Mouse (Mus musculus) heart, embryonic 11.5 days (tissue): Measurements from ENCODE around the gene Hspa8. TPM values are rescaled to one million over a fixed set of nuclear protein-coding genes. Genes with fewer than 3 reads are reported as not detected.

ENCODE experiments used
- ATAC-seq: fragments of 200-750 bp; cut with Nextera tagmentation; replicated peaks from 2 replicates; pipeline ENCODE4 v1.8.0; 2017; ENCODE audit warnings: moderate library complexity; ENCODE audit not compliant: insufficient number of reproducible peaks, low FRiP score, low TSS enrichment
- H3K27ac ChIP-seq: fragments of 300-500 bp; sonication (generic); 2 replicates; pipeline ENCODE4 v1.5.1; 2014; ENCODE audit warnings: mild to moderate bottlenecking, low read depth, low read length
- H3K27me3 ChIP-seq: fragments of 300-500 bp; sonication (generic); 2 replicates; pipeline ENCODE4 v1.6.1; 2014; ENCODE audit warnings: mild to moderate bottlenecking, low read length, mixed read lengths; ENCODE audit not compliant: control insufficient read depth, insufficient read depth
- H3K36me3 ChIP-seq: fragments of 300-500 bp; sonication (generic); 2 replicates; pipeline ENCODE4 v1.6.1; 2014; ENCODE audit warnings: mild to moderate bottlenecking, low read length, moderate library complexity, mixed read lengths; ENCODE audit not compliant: control insufficient read depth, insufficient read depth
- H3K4me1 ChIP-seq: fragments of 300-500 bp; sonication (generic); 2 replicates; pipeline ENCODE4 v1.6.1; 2014; ENCODE audit warnings: low read length; ENCODE audit not compliant: control insufficient read depth, insufficient read depth
- H3K4me2 ChIP-seq: fragments of 300-500 bp; sonication (generic); 2 replicates; pipeline ENCODE4 v1.6.1; 2014; ENCODE audit warnings: mild to moderate bottlenecking, moderate library complexity
- H3K4me3 ChIP-seq: fragments of 300-500 bp; sonication (generic); 2 replicates; pipeline ENCODE4 v1.5.1; 2014; ENCODE audit warnings: low read depth, low read length
- H3K9ac ChIP-seq: fragments of 300-500 bp; sonication (generic); 2 replicates; pipeline ENCODE4 v1.6.1; 2014; ENCODE audit warnings: mild to moderate bottlenecking, low read depth, low read length, moderate library complexity
- H3K9me3 ChIP-seq: fragments of 300-500 bp; sonication (generic); replicated peaks from 2 replicates; pipeline ENCODE4 v1.6.1; 2016; ENCODE audit warnings: low read length; ENCODE audit not compliant: control insufficient read depth
- WGBS: fragments of 180-500 bp; shearing (Covaris S2); extraction: QIAGEN DNeasy Blood & Tissue Kit; methylation state at CpG from one replicate; pipeline ENCODE4 v1.1.7; 2014; ENCODE audit not compliant: insufficient replicate concordance; 5-methylcytosine and 5-hydroxymethylcytosine counted together
- polyA plus RNA-seq: library from polyadenylated mRNA; unstranded; fragments of >200 nt; fragmentation: Nextera tagmentation; extraction: Ambion mirVana; gene quantifications from 2 replicates; pipeline ENCODE4 v1.2.1, GENCODE M21; 2014

Hspa8 gene
- polyA plus RNA-seq, 1 experiment from 2014 or later: 2,531 TPM

DNA sequence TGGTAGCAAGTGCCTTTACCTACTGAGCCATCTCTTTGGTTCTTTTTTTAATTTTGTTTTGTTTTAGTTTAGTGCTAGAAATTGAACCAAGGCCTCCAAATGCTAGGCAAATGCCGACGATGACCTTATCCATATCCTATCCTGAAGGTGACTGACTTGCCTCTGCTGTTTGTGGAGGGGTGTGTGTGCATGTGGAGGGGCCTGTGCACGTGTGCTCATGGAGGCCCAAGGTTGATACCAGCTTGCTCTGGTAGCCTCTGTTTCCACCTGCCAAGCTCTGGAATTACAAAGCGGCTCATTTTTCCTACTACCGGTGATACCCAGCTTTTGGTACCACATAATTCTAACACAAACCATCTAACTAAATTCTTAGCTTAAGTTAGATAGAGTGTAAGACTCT is 7.2 kb upstream of the Hspa8 start:
- H3K9ac ChIP-seq: no peak overlapping the region
- H3K9me3 ChIP-seq: no peaks in the 10 kb centered on the region
- WGBS: 84% methylated on average over 5 of the region's 5 CpGs
- H3K27me3 ChIP-seq: no peaks in the 10 kb centered on the region
- no peak overlapping the region for H3K27ac ChIP-seq
- H3K36me3 ChIP-seq: no peaks in the 10 kb centered on the region
- peaks cover 14% of the 10 kb centered on the region for H3K4me1 ChIP-seq
- H3K4me2 ChIP-seq: no peak overlapping the region
- no peak for ATAC-seq
- no peak overlapping the region for H3K4me3 ChIP-seq

DNA sequence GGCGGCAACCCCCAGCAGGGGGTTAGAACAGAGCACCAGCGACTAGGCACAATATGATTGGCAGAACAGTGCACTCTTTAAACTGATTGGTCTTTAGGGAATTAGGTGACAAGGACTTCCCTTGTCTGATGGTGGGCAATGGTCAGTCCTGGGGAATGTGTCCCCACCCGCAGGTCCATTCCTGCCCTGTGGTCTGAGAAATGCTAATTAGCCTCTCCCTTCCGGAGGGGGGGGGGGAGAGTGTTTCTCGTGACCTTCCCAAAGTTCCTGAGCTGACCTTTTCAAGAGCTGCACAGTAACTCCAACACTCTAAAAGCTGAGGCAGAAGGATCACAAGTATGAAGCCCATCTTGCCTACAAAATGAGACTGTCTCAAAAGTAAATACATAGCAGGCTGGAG is 6.5 kb upstream of the Hspa8 start:
- H3K4me3 ChIP-seq: no peak overlapping the region
- WGBS: 21% methylated on average over 5 of the region's 5 CpGs
- H3K27ac ChIP-seq: no peak overlapping the region

DNA sequence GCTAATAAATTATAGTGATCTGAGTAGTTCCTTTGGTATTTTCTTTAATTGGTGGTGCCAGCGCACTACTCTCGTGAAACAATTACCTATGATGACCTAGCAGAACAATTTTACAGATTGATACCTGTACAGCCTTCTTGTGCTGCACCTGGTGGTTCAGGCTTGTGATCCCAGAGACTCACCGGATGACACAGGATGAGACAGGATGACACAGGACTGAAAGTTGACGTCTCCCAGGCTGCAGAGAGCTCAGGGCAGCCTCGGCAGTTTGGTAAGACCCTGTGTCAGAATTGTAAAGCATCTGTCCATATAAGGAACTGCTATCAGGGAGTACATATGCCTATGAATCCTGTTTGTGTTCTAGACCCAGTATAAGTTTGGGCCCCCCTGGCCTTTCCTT is 5.9 kb upstream of the Hspa8 start:
- ATAC-seq: no peak
- Histone ChIP-seq H3K4me3 (no peak overlapping the region), H3K4me2 (no peak overlapping the region)

More for the DNA sequence above, 6.5 kb upstream of the Hspa8 start:
- Histone ChIP-seq H3K4me1 (peaks cover 16% of the 10 kb centered on the region), H3K36me3 (no peaks in the 10 kb centered on the region), H3K9ac (no peak overlapping the region), H3K4me2 (no peak overlapping the region), H3K9me3 (no peaks in the 10 kb centered on the region), H3K27me3 (no peaks in the 10 kb centered on the region)
- no peak for ATAC-seq

DNA sequence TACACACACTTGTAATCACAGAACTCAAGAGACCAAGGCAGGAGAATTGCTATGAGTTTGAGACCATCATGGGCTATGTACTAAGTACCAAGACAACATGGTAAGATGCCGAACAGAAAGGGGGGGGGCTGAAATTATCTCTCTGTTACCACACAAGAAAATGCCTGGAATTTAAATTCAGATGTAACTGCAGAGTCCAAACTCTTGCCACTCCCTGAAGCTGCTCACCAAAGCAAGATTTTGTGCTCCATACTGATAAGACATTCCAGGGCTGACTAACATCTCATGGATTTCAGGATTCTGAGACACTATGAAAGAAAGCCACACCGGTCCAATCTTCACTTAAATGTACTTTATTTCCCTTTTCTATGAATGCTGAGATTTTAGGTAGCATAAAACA is 5.2 kb upstream of the Hspa8 start:
- ATAC-seq: no peak
- Histone ChIP-seq H3K4me3 (no peak overlapping the region), H3K9me3 (no peaks in the 10 kb centered on the region), H3K27ac (peak overlapping the region; percentile 3; the same call in 1 of the 2 replicates), H3K4me1 (peaks cover 16% of the 10 kb centered on the region), H3K4me2 (no peak overlapping the region), H3K9ac (no peak overlapping the region), H3K27me3 (no peaks in the 10 kb centered on the region), H3K36me3 (no peaks in the 10 kb centered on the region)
- 40% methylated on average over 2 of the region's 2 CpGs for WGBS

More for the DNA sequence above, 5.9 kb upstream of the Hspa8 start:
- no peaks in the 10 kb centered on the region for H3K27me3 ChIP-seq
- H3K27ac ChIP-seq: no peak overlapping the region
- peaks cover 16% of the 10 kb centered on the region for H3K4me1 ChIP-seq
- no peaks in the 10 kb centered on the region for H3K36me3 ChIP-seq
- no peaks in the 10 kb centered on the region for H3K9me3 ChIP-seq
- WGBS: 54% methylated on average over 5 of the region's 5 CpGs
- H3K9ac ChIP-seq: no peak overlapping the region

DNA sequence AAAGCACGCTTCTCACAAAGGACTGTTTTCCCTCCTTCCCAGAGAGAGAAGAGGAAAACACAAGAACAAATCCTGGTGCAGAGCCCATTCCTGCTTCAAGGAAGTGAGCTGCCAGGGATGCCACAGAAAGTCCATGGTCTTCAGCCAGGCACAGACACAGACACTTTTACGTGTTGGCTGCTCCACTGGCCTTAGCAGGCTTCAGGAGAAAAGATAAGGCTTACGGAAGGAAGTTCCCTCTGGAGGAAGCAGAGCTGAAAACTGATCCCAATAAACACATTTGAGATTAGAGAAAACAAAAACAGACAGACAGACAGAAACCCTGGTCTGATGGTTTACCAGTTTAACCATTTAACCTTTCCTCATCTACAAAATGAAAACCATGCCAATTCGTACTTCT is 4.7 kb upstream of the Hspa8 start:
- ATAC-seq: no peak
- 32% methylated on average over 4 of the region's 4 CpGs for WGBS
- peak overlapping the region; percentile 3; the same call in 1 of the 2 replicates for H3K27ac ChIP-seq

DNA sequence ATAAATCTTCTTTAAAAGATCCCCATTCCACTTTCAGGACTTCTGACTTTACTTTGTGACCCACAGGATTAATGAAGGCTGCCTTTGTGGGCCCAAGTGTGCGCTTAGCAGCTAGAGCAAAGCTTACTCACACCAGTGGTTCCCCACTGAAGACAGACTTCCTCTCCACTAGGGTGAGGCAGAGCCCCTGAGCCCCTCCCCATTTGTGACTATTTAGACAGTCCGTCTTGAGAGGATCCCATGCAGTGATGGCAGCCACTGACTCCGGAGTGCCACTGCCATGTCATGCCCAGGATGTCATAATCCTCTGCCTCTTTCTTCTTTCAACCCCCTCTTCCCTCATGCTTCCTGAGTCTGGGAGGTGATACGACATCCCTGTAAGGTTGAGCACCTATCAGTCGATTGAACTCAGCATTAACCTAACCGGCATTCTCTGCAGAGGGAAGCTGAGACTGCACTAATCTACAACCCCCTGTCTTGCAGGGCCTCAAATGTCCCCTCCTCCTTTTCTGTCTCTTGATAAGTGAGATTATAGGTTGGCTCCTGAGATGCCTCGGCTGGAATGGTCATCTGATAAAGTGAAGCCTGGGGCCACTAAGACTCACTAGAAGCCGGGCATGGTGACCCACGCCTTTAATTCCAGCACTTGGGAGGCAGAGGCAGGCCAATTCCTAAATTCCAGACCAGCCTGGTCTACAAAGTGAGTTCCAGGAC is 2.4 kb upstream of the Hspa8 start:
- Histone ChIP-seq H3K36me3 (no peaks in the 10 kb centered on the region), H3K27ac (0 out of 2 replicates have a peak overlapping the region, but pooled peaks have one; percentile 99), H3K9me3 (no peaks in the 10 kb centered on the region), H3K4me2 (no peak overlapping the region), H3K9ac (no peak overlapping the region; the same call in 1 of the 2 replicates), H3K4me3 (no peak overlapping the region), H3K27me3 (no peaks in the 10 kb centered on the region), H3K4me1 (peaks cover 16% of the 10 kb centered on the region)
- no peak for ATAC-seq
- WGBS: 52% methylated on average over 9 of the region's 9 CpGs

More for the DNA sequence above, 4.7 kb upstream of the Hspa8 start:
- H3K4me2 ChIP-seq: no peak overlapping the region
- H3K36me3 ChIP-seq: no peaks in the 10 kb centered on the region
- no peaks in the 10 kb centered on the region for H3K27me3 ChIP-seq
- H3K4me1 ChIP-seq: peaks cover 16% of the 10 kb centered on the region
- H3K4me3 ChIP-seq: no peak overlapping the region
- no peaks in the 10 kb centered on the region for H3K9me3 ChIP-seq
- H3K9ac ChIP-seq: no peak overlapping the region

DNA sequence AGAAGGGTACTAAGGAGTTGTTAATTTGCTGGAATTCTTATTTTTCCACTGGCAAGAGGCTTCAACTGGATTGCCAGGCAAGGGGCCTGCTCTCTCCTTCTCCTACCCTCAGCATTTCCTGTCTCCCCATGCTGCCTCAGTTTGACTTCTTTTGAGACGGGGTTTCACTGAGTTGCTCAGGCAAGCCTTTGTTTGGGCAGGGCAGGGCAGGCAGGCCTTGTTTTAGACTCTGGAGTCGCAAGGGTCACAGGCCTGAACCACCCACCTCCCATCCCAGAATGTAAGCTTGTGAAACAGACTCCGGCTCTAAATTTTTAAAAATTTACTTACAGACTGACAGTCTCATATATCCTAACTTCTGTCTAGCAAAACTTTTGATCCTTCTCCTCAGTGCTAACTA is 1.7 kb upstream of the Hspa8 start:
- H3K4me2 ChIP-seq: peak overlapping the region; percentile 79
- peak overlapping the region; percentile 99 for H3K27ac ChIP-seq
- no peak for ATAC-seq
- peak overlapping the region; percentile 49 for H3K9ac ChIP-seq
- WGBS: 61% methylated on average over 3 of the region's 3 CpGs
- H3K27me3 ChIP-seq: no peaks in the 10 kb centered on the region
- peaks cover 2% of the 10 kb centered on the region; the same call in 1 of the 2 replicates for H3K36me3 ChIP-seq
- H3K4me1 ChIP-seq: peaks cover 15% of the 10 kb centered on the region
- H3K9me3 ChIP-seq: no peaks in the 10 kb centered on the region
- no peak overlapping the region for H3K4me3 ChIP-seq

DNA sequence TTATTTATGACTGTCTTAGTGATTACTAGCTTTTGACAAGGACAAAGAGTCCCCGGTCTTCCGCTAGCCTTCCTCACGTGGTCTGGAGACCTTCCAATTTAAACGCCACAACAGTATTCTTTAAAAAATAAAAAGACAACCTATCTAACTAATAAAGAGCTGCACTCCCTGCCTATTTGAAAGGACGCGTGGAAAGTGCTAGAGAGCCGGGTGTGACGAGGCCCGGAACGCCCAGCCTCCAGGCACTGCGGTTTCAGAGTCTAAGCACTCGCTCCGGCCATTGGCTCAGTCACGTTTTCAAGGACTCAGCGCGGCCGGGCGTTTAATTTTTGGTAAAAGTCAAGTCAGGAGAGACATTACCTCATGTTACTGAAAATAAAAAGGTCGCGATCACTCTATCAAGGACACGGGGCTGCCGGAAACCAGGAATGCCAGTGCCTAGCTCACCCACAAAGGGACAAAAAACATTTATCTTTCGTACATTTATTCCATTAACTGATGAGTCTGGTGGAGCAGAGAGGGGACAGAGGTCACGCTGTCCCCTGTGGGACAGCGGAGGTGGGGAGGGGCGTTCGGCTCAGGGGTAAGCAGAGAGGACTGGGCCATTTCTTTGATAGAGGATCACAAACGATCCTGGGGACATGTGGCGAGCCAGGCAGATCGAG is 815 bp upstream of the Hspa8 start:
- ATAC-seq: no peak; the same call in 1 of the 2 replicates
- peak overlapping the region; percentile 99 for H3K27ac ChIP-seq
- H3K9me3 ChIP-seq: no peaks in the 10 kb centered on the region
- peaks cover 10% of the 10 kb centered on the region for H3K4me1 ChIP-seq
- peak overlapping the region; percentile 79 for H3K4me2 ChIP-seq
- H3K36me3 ChIP-seq: peaks cover 2% of the 10 kb centered on the region; the same call in 1 of the 2 replicates
- no peaks in the 10 kb centered on the region for H3K27me3 ChIP-seq
- H3K4me3 ChIP-seq: peak overlapping the region; percentile 100
- 2% methylated on average over 30 of the region's 30 CpGs for WGBS
- peak overlapping the region; percentile 90 for H3K9ac ChIP-seq
